Mouse (Mus musculus): ENCODE measurements around the gene Med4.

Gene Med4

DNA sequence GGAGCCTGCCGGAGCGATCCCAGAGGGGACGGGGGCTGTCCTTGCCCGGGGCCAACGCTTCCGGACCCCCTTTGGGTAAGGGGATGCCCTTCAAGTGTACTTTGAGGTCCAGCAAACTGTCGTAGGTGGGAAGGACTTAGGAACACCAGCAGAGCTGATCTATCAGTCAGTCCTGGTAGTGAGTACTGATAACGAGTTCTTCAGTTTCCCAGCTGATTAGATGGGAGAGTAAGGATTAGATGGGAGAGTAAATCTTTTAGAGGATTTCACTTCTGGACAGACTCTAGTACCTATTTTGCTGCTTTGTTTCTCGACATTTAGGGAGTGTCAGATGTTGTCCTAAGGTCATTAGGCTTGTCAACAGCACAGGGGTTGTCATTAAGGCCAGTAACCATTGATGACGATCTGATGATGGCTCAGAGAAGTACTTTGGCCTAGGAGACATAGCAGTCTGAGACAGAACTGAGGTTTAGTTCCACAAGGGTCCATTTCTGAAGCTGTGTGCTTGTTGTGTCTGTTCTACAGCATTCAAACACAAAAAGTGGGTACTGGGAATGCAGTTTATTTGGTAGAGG, 43.4 kb downstream of the Med4 start:
- no peak for DNase-seq (ENCODE audit: low spot score in 2 of 2)
